Mouse (Mus musculus): Measurements from ENCODE around the gene Itga9.

The Itga9 gene

DNA sequence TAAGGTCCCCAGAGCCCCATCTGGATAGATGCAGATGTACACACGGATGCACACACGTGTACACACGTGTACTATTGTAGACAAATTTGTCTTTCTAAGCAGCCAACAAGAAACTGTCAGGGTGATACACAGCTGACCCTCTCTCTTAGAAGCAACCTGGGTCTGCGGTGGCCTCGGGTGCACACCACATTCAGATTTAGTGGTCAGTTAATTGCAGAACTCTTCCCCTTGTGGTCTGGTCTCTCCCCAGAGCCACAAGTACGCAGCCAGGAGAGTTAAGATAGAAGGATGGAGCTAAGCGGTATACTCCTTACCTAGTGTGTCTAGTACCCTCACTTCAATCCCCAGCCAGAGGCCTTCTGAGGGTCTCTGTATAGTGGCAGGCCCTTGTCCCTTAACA is 276.7 kb downstream of the Itga9 start:
- DNase-seq, result no peak

DNA sequence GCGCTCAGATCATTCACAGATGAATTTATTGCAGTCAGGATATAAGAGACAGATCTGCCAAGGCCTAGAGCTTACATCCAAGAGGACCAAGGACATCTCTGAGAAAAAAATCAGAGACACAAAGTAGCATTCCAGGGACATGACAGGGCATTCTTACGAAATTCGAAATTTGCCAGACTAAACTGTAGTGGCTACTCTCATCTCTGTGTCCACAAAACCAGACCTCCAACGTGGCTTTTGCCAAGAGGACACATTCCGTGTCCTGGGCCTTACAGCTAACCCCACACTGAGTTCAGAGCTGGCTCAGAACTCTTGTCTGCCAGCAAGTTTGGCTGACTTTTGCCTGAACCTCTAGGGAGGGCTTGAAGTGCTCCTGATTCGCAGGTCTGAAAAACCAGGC is 279.3 kb downstream of the Itga9 start:
- DNase-seq, result no peak

DNA sequence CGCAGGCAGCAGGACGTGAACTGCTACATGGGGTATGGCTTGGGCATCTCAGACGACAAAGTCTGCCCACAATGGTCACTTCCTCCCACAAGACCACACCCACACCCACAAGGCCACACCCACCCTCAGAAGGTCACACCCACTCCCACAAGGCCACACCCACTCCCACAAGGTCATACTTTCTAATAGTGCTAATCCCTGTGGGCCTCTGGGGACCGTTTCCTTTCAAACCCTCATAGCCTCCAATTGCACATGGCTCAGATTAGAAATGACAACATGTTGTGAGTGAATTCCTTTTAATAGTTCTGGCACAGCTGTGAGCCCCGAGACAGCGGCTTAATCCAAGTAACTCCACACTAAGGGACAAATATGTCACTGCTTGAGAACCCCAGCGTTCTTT is 280.7 kb downstream of the Itga9 start:
- no peak for DNase-seq

DNA sequence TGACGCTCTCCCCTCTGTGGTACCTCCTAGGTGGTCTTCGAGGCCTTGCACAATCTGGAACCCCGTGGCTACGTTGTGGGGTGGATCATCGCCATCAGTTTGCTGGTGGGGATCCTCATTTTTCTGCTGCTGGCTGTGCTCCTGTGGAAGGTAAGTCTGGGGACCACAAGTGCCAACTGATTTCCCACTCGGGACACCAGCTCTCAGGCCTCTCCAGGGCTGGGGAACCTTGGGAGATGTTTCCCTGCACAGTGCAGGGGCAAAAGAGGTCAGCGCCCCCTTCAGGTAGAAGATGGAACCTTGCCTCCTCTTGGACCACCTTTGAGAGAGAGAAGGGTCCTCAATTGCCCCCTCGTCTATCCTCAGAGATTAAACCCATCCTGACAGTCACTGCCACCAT is 281.2 kb downstream of the Itga9 start:
- no peak for DNase-seq

DNA sequence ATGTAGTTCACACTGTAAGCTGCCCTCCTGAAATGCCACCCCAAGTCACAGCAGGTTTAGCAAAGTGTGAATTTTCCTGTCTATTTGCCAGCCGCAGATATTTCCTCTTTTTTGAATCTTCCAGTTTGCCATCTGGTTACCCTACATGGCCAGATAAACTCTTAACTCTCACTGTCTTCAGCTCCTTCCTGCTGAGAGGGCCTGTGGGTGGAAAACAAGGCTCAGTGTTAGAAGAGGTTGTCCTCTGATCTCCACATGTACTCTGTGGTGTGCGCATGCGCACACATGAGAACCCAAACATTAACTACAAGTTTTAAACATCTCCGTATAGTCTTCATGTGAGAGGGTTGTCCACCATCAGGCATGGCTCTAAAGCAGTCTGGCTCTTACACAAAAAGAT is 283.7 kb downstream of the Itga9 start:
- no peak for DNase-seq

DNA sequence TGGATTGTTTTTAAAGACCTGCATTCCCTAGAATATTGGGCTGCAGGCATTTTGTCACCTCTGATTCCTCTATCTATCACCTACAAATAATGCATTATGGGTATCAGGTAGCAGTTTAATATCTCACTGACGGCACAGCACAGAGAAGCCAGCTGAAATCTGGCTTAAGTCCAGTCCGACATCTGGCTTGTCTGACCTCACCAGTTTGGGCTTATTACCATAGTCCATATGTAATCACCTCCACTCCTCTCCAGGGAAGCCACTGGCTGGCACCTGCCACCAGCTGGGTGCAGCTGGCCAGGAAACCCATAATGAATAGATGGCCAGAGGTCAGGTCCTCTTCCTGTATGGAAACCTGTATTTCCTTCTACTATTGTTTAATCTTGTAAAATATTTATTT is 284.2 kb downstream of the Itga9 start:
- DNase-seq, result no peak

DNA sequence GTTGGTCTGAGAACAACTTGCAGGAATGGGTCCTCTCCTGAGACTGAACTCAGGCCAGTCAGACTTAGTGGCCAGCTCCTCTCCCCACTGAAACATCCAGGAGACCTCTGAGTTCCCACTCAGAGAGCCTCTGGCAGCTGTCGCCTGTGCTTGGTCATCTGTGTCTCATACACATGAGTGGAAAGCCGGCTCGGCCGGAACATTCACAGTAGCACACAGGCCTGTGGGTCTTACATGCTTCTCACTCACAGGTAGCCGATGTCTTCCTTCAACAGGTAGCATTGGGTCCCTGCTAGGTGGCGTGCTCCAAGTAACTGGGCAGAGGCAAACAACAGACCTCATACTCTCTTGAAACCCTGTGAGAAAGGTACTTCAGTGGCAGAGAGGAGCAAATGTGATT is 284.6 kb downstream of the Itga9 start:
- DNase-seq, result no peak

DNA sequence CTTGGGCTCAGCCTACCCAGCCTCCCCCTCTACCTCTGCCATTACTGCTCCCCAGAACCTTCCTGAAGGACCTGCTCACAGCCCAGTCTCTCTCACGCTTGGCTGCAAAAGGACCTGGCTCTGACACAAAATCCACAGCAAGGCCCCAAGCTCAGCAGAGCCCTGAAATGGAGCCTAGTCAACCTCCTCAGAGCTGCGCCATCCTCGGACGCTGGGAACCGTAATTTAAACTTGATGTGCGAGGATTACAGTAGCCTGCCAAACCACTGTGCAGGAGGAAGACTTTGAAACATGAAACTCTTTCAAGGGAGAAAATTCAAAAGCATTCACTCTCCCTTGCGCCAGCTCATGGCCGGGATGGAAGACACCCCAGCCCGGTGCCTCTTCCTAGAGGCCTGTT is 285.1 kb downstream of the Itga9 start:
- peak; percentile 11 to 12 for DNase-seq

DNA sequence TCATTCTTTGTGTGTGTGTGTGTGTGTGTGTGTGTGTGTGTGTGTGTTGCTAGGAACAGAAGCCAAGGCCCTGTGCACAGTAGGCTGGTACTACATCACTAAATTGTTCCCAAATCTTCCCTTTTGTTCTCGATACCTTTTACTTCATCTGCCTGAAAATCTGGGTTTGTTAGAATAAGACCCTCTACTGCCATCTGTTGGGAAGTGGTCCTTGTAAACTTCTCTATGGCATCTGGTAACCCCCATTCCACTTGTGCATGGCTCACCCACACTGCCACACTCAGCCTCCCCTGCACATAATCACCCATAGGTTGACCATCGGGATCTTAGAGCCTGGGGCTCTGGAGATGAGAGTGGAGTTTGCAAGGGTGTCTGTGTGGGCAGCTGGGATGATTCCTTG is 288.6 kb downstream of the Itga9 start:
- no peak for DNase-seq

DNA sequence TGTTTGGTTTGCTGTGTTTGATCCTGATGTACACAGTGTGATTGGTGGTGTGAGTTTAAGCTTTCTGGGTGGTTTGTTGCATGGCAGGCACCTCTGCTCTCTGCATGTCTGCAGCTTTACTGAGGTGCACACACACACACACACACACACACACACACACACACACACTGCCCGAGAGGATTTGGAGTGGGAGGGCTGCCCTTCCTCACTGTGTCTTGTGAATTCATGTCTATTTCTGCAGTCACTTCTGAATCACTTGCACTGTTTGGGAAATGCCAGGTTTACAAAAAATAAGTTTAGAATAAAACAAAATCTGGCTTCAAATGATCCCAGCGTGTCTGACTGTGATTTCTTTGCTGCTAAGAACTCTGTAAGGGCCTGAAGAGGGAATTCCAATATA is 294.2 kb downstream of the Itga9 start:
- no peak for DNase-seq

DNA sequence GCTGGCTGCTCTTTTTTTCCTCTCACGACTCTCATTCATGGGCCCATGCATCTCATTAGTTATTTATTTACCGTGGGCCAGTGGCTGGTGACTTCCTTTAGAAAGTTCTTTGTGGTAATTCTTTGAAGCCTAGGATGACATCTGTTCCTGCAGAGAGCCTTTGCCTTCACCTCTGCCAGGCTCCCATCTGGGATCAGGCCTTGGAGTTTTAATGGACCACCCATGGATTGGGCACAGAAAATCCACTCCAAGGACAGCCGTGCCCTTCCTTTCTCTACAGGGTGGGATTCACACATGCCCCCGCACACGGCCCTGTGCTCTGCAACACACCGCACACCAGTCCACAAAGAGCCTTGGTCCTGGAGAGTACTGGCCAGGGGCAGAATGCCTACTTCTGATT is 295.4 kb downstream of the Itga9 start:
- no peak for DNase-seq

DNA sequence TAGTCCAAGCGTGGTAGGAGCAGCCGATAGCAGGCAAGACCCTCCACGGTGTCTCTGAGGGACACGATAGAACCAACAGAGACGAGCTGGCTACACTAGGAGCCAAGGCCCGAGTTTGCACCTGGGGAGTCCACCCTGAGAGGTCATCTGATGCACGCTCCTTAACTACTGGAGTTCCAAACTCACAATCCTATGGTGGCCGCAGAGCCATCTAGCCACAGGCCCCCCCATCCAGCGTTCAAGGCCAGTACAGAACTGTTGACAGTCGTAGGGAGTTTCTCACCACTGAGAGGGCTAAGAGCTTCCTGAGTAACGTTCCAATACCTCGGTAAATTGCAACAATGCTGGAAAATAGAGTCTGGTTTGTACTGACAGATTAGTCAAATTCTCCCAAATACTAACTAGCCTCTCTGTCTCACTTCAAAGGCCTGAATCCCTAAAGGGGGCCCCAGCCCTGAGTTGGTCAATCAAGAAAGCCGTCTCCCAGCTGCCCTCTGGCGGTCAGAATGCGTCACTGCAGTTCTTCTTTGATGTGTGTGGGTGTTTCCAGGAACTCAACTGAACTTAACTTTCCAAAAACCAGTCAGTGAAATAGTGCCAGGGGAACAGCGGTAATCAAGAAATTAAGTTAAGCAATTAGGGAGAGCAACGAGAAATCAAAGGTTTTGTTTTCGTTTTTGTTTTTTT is 301.6 kb downstream of the Itga9 start:
- DNase-seq, result peak; percentile 71 to 74

DNA sequence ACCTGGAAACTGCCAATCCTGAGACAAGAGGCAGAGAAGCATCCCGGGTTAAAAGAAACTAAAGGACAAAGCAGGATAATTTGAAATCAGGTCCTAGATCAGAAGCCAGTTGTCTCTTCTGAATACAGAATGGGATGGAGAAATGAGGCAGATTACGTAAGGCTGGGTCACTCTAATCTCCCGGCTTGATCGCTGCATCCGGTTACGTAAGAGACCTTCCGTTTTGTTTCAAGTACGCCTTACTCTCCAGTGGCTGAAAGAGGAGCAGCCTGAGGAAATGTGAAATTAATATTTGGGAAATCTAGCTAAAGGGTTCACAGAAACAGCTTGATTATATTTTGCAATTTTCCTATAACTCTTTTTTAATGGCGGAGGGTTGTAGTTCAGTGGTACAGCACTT is 306.6 kb downstream of the Itga9 start:
- DNase-seq, result no peak

DNA sequence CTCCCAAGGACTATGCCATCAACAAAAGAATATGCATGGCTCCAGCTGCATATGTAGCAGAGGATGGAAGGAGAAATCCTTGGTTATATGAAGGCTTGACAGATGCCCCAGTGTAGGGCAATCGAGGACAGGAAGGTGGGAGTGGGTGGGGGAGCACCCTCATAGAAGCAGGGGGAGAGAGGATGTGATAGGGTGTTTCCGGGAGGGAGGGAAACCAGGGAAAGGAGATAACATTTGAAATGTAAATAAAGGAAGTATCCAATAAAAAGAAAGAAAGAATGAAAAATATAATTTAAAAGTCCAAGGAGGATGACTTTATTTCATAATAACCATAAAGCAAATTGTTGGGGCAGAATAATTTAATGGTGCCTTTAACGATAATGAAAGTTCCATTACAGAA is 307.1 kb downstream of the Itga9 start:
- no peak for DNase-seq

DNA sequence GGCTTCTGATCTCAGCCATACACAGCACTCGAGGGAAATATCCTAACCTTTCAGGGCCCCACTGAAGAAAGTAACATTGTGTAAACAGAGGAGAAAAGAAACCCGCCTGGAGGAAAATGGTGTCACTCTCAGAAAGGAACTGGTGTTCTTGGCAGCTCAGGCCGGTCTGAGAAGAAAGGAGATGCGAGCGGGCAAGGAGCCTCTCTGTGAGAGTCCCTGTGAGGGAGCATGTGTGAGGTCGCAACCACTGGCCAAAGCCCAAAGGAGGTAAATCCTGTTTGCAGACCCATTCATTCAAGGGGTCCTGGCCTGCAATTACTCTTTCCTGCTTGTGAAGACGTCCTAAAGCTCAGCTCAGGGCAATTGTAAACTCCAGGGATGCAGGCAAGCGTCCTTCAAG is 308.1 kb downstream of the Itga9 start:
- no peak for DNase-seq

DNA sequence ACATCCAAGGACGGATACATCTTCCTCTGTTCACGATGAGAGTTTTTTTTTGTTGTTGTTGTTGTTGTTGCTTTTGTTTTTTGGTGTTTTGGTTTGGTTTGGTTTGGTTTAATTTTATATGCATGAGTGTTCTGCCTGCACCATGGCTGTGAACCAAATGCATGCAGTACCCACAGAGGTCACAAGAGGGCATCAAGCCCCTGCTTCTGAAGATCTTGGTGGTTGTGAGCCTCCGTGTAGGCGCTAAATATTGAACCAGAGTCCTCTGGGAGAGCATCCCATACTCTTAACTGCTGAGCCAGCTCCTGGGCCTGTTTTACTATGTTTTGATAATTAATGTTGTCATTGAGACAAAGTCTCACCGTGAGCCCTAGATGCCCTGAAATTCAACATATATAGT is 308.8 kb downstream of the Itga9 start:
- no peak for DNase-seq

DNA sequence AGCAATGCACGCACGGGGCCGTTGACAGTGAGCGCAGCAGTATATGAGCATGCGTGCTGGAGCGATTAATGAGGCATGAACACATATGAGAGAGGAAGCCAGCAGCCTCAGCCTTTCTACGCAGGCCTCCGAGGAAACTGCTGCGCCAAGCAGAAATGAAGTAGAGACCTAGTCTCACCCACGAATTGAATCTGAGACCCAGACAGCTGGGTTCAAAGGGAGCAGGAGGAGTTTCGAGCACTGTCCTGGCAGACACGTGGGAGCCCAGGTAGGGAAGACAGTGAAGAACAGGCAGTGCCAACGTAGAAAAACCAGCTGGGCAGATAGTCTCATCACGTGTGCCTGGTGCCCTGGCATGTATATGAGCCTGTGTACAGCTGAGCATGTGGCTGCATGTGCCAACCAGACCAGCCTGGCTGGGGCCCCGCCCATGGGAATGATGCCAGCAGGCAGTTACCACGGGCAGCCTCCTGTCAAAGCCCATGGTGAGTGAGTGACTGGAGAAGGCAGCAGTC is 313.2 kb downstream of the Itga9 start:
- DNase-seq, result peak; percentile 26 to 46

DNA sequence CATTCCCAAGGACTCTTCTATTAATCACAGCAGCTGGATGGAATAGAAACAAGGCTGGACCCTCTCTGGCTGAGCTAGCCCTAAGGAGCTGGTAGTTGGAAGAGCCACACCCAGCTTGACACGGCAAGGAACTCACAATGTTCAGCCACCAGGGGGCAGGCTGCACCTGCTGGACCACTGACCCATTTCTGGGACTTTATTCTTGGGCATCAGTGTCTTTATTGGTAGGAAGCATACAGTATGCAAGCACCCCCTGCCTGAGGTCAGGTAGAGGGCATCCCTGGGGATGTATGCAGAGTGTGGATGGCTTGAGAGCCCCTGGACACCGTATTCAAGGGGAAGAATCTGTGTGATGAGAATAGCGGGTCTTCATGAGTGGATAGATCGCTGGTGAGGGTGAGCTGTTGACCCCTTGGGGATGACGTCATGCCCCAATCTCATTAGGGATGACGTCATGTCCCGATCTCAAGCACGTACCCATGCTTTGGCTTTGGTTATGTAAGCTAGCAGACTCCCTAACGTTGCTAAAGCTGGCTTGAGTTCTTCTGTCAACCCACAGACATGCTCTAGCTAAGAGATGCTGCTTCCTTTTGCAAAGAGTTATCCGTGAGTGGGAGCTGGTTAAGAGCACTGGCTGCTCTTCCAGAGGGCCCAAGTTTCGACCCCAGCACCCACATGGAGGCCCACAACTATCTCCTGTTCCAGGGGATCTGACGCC is 314.5 kb downstream of the Itga9 start:
- DNase-seq, result peak; percentile 69 to 73

DNA sequence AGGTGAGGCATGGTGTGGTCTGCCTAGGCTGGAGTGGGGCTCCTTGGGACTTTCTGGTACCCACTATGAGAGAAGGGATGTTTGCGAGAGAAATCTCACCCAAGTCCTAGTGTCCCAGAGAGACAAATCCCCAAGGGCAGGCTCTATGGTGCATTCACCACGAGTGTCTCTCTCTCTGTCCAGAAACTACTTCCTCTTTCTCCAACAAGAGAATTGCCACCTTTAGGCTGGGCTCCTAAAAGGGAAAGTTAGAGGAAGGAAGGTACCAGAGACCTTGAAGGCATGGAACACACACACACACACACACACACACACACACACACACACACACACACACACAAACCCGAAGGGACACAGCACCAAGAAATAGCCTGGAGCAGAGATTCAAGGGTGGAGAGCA is 315.4 kb downstream of the Itga9 start:
- no peak for DNase-seq

DNA sequence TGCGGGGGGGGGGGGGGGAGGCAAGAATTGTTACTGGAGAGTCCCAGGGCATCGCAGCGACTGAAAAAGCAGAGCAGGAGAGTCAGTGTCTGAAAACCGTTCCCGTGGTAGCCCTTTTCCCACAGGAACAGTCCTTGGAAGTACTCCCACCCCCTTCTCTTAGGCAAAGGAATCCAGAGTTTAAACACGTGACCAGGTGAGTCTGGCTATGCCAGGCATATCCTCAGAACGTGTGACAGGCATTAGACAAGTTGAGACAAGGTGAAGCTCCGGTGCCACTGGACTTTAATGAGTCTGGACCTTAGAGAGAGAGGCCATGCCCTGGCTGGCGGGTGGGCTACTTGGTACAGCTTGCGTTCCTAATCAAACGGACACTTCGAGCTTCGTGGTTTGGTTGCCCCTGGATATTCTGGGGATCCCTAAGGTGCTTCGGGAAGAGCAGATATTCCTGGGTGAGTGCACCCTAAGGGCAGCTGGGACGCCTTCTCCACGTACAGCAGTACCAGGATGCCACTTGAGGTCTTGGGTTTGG is 318.1 kb downstream of the Itga9 start:
- DNase-seq, result no peak

DNA sequence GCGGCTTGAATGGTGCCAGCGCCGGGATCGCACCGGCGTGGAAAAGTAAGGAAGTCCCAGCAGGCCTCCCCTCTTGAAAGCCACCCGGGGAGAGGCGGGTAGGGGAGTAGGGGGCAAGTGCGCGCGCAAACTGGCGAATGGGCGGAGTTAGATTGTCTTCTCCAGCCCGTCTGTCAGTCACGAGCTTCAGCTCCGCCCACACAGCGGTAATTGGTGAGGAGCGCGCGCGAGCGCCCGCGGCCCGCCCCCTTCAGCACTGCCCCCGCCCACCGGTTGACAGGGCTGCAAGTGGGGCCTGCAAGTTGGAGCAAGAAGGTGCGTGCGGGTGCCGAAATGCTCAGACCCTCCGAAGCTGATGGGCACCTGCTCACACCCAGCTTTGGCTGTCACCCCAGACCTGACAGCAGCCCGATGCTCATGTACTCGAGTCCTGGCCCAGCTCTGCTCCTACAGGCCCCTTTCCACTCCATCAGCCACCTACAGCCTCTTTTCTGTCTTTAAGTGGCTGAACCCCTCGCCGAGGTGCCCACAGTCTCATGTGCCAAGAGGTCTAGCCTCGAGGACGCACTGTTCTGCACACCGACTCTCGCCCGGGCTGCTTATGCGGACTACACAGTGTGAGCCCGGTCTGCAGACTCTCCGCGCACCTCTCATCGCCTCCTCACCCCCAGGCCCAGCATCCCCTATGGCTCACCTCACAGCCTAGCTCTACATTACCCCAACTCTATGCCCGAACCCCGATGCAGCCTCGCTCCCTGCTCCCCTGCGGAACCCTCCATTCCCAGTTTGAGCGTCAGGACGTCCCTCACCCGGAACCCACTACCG is 319.0 kb downstream of the Itga9 start:
- DNase-seq, result peak; percentile 82 to 88

DNA sequence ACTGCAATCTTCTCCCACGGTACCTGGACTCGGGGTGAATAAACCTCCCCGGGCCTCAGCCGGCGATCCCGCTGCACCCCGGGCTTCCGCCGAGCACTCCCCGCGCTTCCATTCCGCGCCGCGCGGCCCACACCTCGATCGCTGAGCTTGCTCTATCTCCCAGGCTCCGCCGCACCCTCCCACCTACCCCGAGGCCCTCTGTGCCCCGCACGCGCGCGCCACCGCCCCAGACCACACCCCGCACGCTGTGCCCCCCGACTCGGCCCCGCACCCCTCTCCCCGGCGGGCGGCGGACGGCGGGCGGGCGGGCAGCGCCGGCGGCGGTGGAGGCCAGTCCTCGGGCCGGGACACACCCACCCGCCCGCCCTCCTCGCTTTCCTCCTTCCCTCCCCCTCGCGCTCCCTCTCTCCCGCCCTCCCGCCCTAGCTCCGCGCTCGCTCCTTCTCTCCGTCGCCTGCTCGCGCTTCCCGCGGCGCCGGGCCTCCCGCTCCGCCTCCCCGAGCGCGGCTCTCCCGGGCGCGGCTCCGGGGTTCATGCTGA is 319.7 kb downstream of the Itga9 start, which contains the start of gene Ctdspl:
TSS of gene Ctdspl (plus strand) at position 343 of the 540 bp plus-strand sequence.
- DNase-seq, result peak; percentile 39 to 49
